Mouse (Mus musculus) embryonic fibroblast, embryonic 13.5 days (primary cell): ENCODE data around the gene Eomes.

Experiments
- CTCF ChIP-seq: IDR thresholded peaks from 2 replicates; pipeline ENCODE4 v1.5.1; 2011; ENCODE audit warnings: mild to moderate bottlenecking, control low read depth, low read length, moderate library complexity, borderline replicate concordance; ENCODE audit not compliant: insufficient read depth
- POLR2A ChIP-seq: IDR thresholded peaks from 2 replicates; pipeline ENCODE4 v1.6.1; 2011; ENCODE audit warnings: low read depth, mild to moderate bottlenecking, control low read depth, low read length, moderate library complexity

- no peak for TF ChIP-seq CTCF
- TF ChIP-seq POLR2A, result no peak
These were observed 1.2 kb upstream of the Eomes start for GRCm38 (mm10) chr9:118476766-118477271.
